Mouse (Mus musculus) brain, embryonic 18.5 days (tissue): ENCODE measurements around the gene Ssna1.

Experiments used
- DNase-seq: peaks from one replicate; pipeline ENCODE4 v3.0.0-alpha.2; 2012; ENCODE audit warnings: low read depth, low spot score

Gene Ssna1

GRCm38 (mm10) chr2:25231038-25231437, 41.2 kb downstream of the Ssna1 start:
- no peak for DNase-seq

DNA sequence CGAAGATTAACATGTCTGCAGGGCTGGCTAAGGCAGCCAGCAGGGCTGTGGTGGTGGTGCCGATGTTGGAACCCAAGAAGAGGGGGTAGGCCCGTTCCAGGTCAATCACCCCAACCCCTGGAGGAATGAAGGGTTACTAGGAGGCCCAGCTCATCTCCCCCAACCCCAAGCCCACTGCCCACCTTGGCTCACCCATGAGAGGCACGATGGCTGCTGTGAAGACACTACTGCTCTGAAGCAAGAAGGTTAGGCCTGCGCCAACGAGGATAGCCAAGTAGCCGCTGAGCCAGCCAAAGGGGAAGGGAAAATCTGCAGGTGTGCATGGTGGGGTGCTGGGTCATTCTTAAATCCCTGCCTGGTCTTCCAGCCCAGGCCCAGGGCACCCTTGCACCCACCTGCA, 41.7 kb downstream of the Ssna1 start:
- DNase-seq, result no peak

DNA sequence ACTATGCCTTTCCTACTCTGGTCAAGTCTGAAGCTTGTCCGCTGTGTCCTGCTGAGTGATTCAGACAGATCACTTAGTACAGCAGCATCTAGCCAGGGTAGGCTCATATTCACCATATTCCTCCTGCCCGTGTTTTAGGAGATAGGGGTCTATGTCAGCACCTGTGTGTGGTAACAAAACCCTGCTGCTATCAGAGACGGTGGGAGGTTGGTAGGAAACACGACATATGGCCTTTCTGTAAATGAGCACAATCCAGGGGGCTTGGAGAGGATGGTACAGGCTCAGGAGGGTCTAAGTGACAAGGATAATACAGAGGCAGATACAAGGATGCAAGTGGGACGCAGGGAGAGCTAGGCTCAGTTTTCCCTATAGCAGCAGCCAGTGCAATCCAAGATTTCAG, 42.7 kb downstream of the Ssna1 start:
- DNase-seq, result no peak

DNA sequence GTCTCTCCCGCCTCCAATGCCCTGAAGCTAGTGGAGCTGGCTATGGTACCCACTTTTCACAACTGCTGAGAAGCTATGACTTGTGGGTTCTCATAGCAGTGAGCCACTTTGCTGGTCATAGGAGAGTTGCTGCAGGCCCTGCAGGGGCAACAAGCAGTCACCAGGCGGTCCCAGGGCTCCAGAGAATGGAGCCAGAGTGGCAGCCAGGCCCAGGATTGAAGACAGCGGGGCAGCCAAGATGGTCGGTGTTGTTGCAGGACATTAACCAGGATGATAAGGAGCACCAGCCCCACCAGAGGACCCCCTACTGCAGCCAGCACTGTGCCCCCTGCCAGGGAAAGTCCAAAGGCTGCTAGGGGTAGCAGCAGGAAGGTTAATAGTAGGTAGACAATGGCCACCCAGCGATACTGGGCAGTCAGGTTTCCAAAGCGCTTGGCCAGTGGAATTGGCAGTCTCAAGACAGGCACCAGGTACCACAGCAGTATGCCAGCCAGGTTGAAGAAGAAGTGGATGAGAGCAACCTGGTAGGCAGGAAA, 43.2 kb downstream of the Ssna1 start:
- no peak for DNase-seq

- DNase-seq, result peak; percentile 60
Measured at GRCm38 (mm10) chr2:25228431-25228889, 43.8 kb downstream of the Ssna1 start.

DNA sequence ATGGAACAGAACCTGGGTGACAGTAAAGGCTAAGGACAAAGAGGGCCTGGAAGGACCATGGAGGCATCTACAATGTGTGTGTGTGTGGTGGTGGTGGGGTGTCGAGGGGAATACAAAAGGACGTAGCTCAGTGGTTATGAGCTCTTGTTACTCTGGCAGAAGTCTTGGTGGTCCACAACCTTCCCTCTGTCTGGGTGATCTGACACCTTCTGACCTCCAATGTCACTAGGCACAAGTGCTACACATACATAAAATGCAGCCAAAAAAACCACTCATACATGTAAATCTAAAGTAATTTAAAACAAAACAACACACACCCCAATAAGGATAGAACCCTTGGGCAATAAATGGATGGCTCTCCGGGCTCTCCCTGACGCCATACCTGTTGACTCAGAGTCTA, 44.8 kb downstream of the Ssna1 start:
- DNase-seq, result no peak

DNA sequence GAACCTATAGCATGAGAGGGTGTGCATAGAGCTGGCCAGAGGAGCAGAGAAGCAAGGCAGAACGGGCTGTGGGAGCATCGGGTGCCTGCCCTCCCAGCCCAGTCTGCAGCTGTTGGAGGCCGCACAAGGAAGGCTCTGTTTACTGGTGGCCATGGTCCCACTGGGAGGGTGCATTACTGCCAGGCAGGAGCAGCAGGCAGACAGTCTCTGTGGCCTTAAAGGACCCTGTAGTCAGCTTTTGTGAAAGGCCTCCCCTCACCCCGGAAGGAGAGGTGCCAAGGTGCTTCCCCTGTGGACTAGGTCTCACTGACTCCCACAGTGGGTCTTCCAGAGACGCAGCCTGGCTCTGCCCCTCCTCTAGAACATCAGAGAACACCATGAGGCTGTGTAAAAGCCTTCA, 45.4 kb downstream of the Ssna1 start:
- no peak for DNase-seq

DNA sequence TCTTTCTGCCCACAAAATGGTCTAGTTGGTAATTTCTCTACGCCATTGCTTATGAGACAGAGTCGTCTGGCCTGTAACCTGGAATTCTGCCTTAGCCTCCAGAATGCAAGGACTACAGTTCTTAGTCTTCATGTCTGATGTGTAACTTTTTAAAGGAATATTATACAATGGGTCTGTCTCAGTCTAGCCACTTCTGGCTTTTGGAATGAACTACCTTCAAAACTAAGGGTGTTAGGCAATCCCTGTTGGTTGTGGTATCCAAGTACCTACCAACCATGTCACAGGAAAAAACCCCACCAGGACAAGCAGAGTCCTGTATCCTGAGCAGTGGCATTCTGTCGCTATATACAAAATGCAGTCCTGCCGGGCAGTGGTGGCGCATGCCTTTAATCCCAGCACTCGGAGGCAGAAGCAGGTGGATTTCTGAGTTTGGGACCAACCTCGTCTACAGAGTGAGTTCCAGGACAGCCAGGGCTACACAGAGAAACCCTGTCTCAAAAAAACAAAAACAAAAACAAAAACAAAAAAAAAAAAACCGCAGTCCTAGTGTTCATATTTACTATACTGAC, 46.3 kb downstream of the Ssna1 start:
- no peak for DNase-seq

- DNase-seq, result peak; percentile 99
Measured at GRCm38 (mm10) chr2:25224766-25225752, 47.2 kb downstream of the Ssna1 start.

DNA sequence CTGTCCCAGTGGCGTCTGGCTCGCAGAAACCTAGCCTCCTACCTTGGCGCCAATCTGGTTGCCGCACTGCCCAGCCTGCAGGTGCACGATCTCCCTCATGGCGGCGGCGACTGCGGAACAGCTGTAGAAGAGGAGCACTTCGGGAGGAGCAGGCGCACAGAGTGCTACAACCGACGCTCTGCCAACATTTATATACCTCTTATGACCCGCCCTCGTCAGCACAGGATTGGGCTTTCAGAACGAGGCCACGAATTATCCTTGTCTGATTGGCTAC, 47.8 kb downstream of the Ssna1 start, which contains the start of gene Tubb4b:
Gene Tubb4b, minus strand, starts transcription at position 211 of the 274 bp plus-strand sequence.
- no peak for DNase-seq

- DNase-seq, result no peak
Measured at GRCm38 (mm10) chr2:25223681-25224491, 48.4 kb downstream of the Ssna1 start.

DNA sequence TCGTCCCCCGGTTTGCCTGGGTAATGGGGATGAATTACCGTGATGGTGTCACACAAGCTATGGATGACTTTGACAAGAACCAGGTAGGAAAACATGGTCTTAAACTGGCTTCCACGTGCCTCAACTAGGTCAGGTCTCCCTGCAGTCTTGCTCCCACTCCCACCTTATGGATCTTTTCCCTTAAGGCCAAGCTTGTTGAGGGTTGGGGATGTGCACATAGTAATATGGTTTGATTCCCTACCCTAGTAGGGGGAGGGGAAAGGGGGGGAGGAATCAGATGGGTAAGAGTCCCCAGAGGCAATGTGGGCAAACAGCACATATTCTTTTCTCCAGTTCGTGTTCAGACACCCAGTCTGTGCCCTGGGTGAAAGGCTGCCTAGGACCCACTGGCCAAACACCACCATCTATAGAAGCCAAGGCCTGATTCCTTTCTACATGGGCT, 50.9 kb downstream of the Ssna1 start:
- DNase-seq, result no peak
